Mouse (Mus musculus) frontal cortex, adult (tissue): ENCODE data around the gene Zc3hav1l.

Experiments
- ATAC-seq: cut with Nextera tagmentation; 2 replicates; pipeline ENCODE4 v1.9.2; 2017; ENCODE audit warnings: mild to moderate bottlenecking, moderate library complexity, mixed read lengths; ENCODE audit not compliant: low TSS enrichment

Zc3hav1l gene

GRCm38 (mm10) chr6:38298761-38299401 lies at the start of gene Zc3hav1l:
Gene Zc3hav1l (minus strand): TSS chr6:38299259.
- peak; percentile 97 for ATAC-seq

GRCm38 (mm10) chr6:38347875-38348274 lies 48.8 kb upstream of the Zc3hav1l start:
- ATAC-seq, result no peak

DNA sequence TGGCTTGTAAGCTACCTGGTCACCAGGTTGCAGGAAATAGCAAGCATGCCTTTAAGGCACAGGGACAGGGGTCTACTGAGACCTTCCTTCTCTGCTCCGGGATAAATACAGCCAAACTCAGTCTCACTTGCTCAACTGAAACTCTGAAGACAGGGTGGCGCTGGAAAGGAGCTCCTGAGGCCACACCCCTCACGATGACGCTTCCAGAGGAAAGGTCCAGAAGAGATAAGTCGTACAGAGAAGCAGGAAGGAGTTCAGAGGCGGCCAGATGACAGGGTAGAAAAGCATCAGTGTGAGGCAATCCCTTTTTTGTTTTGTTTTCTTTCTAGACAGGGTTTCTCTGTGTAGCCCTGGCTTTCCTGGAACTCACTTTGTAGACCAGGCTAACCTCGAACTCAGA lies 46.7 kb upstream of the Zc3hav1l start:
- no peak for ATAC-seq

DNA sequence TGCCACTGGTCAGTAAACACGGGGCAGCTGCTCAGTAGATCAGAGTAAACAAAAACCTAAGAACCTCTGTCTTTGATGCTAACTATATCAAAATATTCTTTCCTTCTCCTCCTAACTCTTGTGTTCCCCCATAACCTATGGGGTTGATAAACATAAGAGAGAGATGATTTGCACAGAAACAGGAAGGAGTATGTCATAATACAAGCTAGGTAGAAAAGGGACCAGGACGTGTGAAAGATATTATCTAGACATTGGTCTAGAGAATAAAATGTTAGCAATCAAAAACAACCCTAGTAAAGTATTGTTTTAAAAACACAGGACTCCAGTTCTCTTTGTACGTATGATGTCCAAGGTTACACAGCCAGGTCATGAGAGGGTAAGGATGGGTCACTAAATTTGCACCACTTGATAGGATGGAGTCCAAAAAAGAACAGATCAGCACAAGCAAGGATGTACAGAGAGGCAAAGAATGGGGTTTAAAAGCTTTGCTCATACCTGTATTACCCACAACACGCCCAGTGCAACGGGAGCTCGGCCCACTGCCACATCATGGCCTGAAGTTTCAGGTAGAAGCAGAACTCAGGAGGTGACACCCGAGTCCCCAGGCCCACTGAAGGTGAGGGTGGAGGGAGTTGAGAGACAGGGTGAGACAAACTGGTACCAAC lies 45.1 kb upstream of the Zc3hav1l start:
- no peak for ATAC-seq

DNA sequence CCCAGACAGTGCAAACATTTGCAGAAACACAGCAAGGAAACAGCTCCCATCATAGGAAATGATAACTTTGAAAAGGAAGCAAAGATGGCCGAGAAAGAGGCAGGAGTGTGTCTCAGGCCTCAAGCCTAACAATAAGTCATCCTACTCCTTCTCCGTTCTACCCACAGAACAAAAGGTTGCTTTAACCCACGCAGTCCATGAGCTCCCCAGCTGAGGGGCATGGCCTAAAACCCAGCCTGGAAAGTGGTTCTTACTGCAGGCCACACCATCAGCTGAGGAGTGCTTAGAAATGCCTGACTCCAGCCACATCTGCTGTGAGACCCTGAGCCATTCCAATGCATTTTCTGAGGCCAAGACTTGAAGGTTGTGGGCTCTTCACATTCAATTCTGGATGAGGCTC lies 44.5 kb upstream of the Zc3hav1l start:
- no peak for ATAC-seq

GRCm38 (mm10) chr6:38342666-38342992 lies 43.6 kb upstream of the Zc3hav1l start:
- ATAC-seq, result no peak

DNA sequence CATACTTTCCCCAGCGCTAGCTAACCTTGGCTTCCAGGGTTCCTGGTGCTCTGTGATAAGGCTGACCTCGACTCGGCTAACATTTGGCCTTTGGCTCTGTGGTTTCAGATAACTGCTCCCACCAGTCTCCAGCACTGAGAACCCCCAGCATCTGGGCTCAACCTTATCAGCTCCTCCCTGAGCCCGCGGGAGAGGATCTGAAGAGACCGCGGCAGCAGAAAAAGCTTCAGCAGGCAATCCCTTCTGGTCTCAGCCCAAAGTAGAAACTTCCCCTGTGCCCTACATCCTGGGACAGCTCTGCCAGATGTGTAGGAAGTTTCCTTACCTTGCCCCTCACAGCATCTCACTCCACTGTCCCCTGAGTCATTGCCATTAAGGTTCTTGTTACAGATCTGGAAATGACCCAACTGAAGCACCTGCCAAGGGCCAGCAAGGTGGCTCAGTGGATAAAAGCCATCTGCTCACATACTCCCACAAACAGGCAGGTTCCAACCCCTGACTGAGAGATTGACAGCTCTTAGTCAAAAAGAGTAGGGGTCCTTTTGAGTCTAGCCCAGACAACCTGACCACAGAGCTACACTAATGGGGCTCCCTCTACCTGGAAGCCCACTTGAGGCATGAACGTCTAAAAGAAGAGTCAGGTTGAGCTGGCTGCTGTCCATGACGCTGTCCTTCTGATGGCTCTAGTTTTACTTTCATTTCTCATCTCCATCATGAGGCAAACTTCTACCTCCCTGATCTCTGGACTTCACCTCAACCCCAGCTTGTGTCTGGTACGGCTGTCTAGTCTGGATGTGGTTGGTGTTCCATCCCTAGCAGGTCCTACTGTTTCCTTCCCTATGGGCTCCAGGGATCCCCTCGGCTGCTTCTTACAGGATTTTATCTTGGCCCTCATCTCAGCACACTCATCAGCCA lies 42.9 kb upstream of the Zc3hav1l start:
- ATAC-seq, result no peak

- ATAC-seq, result no peak
Observed at GRCm38 (mm10) chr6:38339078-38339477, 40.0 kb upstream of the Zc3hav1l start.

DNA sequence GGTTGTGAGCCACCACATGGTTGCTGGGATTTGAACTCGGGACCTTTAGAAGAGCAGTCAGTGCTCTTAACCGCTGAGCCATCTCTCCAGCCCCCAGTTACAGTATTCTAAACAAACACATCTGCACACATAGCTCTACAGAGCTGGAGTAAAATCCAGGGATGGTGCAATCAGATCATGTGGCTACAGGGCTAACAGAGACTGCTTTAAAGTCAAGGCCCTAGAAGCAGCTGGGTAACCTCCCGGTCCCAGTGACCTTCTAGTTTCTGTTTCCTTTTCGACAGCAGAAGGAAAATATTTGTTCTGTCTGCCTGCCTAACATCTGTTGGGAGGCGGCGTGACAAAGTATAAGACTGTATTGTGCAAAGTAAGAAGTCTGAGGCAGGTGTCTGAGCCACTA lies 38.9 kb upstream of the Zc3hav1l start:
- ATAC-seq, result no peak

DNA sequence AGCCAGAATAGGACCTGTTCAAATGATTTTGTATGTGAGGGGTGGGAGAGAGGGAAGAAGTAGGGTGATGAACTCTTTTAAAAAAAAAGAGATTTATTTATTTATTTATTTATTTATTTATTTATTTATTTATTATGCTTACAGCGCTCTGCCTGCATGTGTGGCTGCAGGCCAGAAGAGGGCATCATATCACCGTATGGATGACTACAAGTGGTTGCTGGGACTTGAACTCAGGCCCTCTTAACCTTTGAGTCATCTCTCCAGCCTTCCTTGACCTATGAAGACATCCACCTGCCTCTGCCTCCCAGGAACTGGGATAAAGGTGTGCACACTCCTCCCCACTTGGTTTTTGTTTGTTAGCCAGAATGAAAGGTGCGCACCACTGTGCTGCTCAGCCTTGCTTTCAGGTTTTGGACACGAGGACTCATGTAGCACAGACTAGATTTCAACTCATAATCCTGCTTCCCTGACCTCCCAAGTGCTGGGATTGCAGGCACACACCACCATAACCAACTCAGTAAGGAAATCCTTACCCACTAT lies 38.2 kb upstream of the Zc3hav1l start:
- ATAC-seq, result no peak

GRCm38 (mm10) chr6:38335264-38335663 lies 36.2 kb upstream of the Zc3hav1l start:
- ATAC-seq, result no peak

DNA sequence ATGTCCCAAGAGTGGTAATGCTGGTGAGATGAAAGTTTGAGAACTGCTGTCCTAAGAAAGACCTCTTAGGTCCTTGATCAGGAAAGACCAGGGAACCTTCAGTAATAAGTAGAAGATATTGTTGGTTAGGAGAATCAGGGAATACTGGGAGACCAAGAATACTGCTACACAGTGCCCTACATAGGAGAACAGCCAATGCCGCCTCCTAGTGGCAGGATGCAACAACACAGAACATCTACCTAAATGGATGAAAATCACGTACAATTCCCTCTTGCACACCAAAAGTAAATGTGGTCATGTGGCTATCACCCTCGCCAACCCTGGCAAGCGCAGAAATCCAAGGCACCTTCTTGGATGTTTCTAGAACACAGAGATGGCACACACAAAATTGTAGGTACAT lies 27.5 kb upstream of the Zc3hav1l start:
- peak; percentile 95 for ATAC-seq

DNA sequence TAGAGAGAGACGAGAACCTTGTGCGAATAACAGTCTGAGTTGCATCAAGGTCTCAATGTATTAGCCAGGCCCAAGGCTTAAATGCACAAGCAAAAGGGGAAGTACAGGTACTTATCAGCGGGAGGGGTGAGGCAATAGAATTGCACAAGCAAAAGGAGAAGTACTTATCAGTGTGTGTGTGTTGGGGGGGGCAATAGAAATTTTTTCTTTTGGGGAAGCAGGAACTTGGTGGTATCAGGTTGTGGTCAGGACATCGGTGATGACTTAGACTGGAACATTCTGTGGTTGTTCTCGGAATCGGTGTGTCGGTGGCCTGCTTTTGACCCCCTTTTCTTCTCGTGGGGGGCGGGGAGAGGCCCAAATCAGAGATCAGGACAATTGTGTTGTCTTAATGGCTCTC lies 21.6 kb upstream of the Zc3hav1l start:
- ATAC-seq, result no peak

GRCm38 (mm10) chr6:38316050-38316449 lies 17.0 kb upstream of the Zc3hav1l start:
- ATAC-seq, result no peak

GRCm38 (mm10) chr6:38309741-38310140 lies 10.7 kb upstream of the Zc3hav1l start:
- ATAC-seq, result no peak

DNA sequence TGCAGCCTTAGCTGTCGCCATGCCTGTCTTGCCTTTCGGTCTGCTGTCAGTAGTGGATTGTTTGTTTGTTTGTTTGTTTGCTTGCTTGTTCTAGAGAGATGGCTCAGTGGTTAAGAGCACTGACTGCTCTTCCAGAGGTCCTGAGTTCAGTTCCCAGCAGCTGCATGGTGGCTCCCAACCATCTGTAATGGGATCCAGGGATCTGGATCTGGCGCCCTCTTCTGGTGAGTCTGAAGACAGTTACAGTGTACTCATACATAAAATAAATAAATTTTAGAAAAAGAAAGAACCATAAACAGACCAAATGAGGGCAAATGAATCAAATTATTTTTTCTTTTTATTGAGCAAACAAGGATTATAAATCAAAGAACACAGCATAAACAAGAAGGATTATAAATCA lies 5.9 kb upstream of the Zc3hav1l start:
- ATAC-seq, result no peak

DNA sequence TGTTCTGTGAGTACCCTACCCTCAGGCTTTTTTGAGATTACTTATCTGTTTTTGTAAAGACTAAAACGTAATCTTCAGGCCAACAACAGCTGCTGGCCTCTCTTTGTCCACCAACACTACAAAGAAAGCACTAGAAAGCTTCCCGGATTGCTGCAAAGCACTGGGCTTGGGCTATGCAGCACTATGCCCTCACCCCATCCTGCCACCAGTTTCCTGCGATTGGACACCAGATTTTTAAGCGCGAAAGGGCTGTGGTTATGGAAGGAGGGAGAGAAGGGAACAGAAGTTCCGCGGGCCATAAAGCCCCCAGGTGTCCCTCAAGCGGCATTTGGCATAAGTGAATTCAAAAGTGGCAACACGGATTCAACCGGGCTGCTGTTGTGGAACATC lies 818 bp downstream of the Zc3hav1l start:
- ATAC-seq, result peak; percentile 36; the same call in 1 of the 2 replicates

DNA sequence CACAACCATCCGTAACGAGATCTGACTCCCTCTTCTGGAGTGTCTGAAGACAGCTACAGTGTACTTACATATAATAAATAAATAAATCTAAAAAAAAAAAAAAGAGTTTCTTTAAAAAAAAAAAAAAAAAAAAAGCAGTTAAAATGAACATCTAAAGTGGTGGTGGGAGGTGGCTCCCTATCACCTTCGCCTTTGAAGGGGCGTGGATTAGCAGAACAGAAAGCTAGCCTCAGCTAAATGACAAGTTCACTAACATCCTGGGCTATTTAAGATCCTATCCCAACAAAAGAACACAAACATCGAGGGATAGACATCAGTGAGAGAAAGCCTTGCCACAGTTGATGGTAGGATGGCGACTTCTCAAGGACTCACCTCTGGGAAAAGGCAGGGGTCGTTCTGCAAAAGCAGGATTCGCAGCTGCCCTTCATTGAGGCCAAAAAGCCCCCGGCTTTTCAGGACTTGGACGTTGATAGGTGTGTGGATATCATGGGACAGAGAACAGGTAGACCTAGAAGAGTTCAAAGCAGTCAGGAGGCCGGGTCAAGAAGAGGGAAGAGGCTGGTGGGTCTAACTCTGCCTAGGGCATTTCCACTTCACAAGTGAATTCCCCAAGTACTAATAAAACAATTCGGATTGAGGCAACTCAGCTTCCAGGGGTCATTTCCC lies 1.3 kb downstream of the Zc3hav1l start:
- no peak for ATAC-seq

DNA sequence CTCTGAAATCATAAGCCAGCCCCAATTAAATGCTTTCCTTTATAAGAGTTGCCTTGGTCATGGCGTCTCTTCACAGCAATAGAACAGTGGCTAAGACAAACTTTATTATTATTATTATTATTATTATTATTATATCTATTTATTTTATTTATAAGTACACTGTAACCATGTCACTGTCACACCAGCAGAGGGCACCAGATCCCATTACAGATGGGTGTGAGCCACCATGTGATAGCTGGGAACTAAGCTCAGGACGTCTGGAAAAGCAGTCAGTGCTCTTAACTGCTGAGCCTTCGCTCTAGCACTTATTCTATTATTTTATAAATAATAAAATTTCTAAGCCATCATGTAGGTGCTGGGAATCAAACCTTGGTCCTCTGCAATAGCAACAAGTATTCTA lies 5.4 kb downstream of the Zc3hav1l start:
- ATAC-seq, result no peak

- ATAC-seq, result no peak
Observed at GRCm38 (mm10) chr6:38292871-38293646, 6.0 kb downstream of the Zc3hav1l start.

DNA sequence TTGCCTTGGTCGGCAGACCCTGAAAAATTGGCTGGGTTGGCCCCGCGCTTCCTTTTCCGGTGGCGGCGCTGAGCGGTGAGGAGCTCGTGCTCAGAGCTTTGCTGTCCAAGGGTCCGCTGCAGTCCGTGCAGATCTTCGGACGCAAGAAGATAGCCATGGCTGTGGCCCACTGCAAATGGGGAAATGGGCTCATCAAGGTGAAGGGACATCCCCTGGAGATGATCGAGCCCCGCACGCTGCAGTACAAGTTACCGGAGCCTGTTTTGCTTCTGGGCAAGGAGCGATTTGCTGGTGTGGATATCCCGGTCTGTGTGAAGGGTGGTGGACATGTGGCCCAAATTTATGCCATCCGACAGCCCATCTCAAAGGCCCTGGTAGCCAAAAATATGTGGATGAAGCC lies 14.6 kb downstream of the Zc3hav1l start:
- ATAC-seq, result no peak
